Mouse (Mus musculus): ENCODE measurements around the gene Fam189a2. TPM values are rescaled to one million over a fixed set of nuclear protein-coding genes. Genes with fewer than 3 reads are reported as not detected.

The Fam189a2 gene
- not detected for polyA plus RNA-seq (2017; shearing (Covaris generic))

GRCm38 (mm10) chr19:24030871-24031556, at the start of gene Fam189a2:
Fam189a2 (minus strand) TSS chr19:24031019.

Other genes with a start within 250 kb of the Fam189a2 start
- gene Tjp2, start 194.0 kb upstream of the Fam189a2 start, polyA plus RNA-seq (2017; shearing (Covaris generic)) = 0.58 TPM
- gene Fxn, start 249.6 kb upstream of the Fam189a2 start, polyA plus RNA-seq (2017; shearing (Covaris generic)) = 25.1 TPM

Data from naive thymus-derived CD4-positive, alpha-beta T cell, adult 5 months (primary cell).